Mouse (Mus musculus): ENCODE measurements around the gene Wbp2.
A peak's percentile ranks its signal among the peaks of the same experiment; 100 is the strongest.

The Wbp2 gene

DNA sequence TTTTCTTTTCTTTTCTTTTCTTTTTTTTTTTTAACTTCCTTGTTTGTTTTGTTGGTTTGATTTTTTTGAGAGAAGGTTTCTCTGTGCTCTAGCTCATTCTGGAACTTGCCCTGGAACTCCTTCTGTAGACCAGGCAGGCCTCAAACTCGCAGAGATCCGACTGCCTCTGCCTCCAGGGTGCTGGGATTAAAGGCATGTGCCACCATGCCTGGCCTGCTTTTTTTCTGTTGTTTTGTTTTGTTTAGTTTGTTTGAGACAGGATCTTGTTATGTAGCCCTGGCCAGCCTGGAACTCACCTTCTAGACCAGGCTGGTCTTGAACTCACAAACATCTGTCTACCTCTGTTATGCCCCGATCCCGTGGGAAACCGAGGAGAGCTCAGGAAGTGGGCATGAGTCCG lies 2.8 kb upstream of the Wbp2 start:
- no peak for DNase-seq (ENCODE audit: low read depth)

DNA sequence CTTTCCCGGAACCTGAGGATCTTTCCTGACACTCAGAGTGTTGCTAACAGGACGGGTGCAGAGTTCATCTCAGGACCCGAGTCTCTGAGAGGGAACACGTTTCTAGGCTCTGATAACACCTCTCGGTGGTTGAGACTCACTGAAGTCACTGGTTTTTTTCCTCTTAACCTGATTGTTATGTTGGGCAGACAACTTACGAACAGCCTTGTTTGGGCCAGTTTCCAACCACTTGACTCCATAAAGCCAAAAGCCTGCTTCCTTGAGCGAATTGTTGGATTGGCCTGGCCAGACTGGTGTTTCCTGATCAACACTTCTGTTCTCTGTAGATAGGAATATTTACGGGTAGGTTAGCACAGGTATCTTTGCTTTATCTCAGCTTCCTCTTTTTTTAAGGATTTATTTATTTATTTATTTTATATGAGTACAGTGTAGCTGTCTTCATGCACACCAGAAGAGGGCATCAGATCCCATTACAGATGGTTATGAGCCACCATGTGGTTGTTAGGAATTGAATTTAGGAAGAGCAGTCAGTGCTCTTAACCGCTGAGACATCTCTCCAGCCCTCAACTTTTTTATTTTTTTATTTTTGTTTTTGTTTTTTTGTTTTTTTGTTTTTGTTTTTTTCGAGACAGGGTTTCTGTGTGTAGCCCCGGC lies 2.1 kb upstream of the Wbp2 start:
- DNase-seq (ENCODE audit: low read depth) = no peak

- no peak for DNase-seq (ENCODE audit: low read depth)
Measured at GRCm38 (mm10) chr11:116088188-116088587, 1.4 kb upstream of the Wbp2 start.

DNA sequence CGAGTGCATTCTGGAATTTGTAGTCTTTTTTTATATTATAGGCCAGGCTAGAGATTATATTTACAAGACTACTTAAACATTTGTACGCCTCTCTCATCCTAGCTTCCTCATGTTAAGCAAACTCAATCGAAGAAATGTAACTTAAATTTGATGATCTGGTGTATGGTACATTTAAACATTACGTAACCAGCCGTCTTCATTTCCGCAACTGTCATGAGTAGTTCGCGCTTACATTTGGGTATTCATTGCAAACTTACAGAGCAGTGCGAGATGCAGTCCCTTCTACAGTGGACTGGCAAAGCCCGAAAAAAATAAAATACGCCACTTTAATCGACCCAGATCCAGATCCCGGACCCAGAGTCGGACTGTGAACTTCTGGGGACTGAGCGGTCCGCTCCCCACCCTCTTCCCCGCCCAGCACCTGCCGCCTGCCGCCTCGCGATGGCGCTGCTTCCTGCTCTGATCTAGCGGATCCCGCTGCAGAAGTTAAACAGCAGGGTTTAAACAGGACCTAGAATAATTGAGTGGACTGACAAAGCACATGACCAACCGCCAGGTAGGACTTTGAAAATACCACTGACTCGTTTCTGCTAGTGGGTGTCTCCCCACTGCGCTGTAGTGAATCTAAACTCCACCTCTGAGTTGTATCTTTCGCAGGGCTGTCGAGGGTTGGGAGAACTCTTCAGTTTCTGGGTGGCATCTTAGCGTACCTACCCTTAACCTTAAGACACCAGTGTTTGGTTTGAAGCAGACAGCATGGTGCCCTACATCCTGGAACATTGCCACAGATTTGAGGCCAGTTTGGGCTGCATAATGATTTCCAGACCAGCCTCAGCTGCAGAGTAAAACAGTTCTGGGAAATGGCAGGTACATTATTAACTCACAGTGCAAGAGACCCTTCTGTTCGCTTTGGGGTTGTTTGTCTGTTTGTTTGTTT lies 667 bp upstream of the Wbp2 start:
- DNase-seq (ENCODE audit: low read depth) = no peak

DNA sequence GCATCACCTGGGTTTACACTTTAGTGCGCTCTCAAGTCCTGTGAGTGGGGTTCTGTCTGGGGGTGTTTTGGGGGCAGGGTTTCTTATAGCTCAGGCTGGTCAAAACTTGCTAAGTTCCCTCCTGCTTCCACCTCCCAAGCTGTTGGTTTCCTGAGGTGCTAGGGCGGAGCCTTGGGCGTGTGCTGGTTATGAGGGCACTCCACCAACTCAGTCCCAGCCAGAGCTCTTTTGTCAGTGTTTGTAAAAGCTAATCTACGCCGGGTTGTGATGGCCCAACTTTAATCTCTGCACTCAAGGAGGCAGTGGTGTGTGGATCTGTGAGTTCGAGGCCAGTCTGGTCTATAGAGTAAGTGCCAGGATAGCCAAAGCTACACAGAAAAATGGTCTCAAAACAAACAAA lies 2.6 kb downstream of the Wbp2 start:
- DNase-seq (ENCODE audit: low read depth) = no peak

GRCm38 (mm10) chr11:116083096-116083672 lies 3.6 kb downstream of the Wbp2 start:
- DNase-seq (ENCODE audit: low read depth) = no peak

GRCm38 (mm10) chr11:116081081-116081480 lies 5.7 kb downstream of the Wbp2 start:
- no peak for DNase-seq (ENCODE audit: low read depth)

GRCm38 (mm10) chr11:116079511-116079910 lies 7.3 kb downstream of the Wbp2 start:
- DNase-seq (ENCODE audit: low read depth) = no peak

- no peak for DNase-seq (ENCODE audit: low read depth)
Measured at GRCm38 (mm10) chr11:116078676-116079320, 8.0 kb downstream of the Wbp2 start.

DNA sequence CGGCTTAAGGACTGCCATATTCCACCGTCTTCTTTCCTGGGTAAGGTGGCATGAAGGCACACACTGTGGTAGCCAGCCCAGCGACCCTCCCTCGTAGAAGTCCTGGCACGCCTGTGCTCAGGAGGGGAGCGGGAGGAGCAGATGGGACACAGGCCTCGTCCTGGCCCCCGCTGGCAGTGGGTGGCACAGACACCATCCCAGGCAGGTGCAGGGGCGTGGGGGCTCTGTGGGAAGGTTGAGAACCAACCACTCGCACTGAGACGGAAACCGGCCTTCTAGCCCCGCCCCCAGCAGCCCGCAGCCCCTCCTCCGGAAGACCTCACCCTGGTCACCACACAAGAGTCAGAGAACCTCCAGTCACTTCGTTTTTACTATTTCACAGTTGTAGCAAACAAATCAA lies 8.6 kb downstream of the Wbp2 start:
- no peak for DNase-seq (ENCODE audit: low read depth)

DNA sequence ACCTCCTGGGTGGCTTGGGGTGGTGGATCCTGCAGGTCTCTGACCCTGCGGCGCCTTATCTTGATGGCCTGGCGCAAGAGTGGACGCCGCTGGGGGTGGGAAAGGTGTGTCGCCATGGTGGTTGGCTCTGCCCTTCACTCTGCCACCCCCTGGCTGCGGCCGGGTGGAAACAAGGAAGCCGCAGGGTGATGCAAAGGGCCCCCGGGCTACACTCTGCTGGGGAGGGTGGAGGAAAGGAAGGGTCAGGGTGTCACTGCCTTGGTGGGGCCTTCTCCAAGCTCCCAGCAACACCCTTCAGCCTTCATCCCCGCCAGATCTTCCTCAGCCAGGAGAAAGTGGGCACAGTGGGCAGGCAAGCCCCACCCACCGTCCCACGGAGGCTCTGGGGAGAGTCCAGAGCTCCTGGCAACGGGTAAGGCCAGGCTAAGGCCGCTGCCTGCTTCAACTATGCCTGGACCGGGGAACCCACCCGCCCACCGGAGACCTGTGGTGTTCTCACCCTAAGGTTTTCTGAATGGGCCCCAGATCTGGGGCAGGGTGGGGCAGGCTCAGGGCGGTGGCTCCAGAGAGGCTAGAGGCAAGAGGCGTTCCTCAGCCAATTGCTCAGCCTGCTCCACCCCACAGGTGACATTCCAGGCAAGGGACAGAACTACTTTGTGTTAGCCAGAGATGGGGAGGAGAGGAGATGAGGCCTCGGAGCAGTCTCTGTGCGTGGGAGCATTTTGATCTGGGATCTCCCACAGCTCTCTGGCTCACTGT lies 9.2 kb downstream of the Wbp2 start, which contains the start of gene Unc13d:
Unc13d (minus strand) TSS at position 516 of the 759 bp plus-strand sequence.
- DNase-seq (ENCODE audit: low read depth) = no peak

DNA sequence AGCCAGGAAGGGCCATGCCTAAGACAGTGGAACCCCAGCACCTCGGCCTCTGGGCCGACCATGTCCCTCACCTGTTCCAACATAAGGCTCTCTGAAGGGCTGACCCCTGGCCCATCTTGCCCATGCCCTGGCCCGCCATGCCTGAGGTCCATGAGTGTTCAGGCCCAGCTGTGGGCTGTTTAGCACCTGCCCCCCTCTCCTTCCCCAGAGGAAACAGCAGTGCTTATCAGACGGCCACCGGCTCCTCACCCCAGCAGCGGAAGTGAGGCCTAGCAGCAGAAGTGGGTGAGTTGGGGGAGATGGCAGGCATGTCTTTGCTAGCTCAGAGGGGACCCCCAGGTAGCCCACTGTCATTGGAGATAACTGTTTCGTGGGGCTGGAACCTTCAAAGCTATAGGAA lies 10.0 kb downstream of the Wbp2 start:
- no peak for DNase-seq (ENCODE audit: low read depth)

- no peak for DNase-seq (ENCODE audit: low read depth)
Measured at GRCm38 (mm10) chr11:116076266-116076540, 10.6 kb downstream of the Wbp2 start.

GRCm38 (mm10) chr11:116075539-116076265 lies 11.1 kb downstream of the Wbp2 start:
- no peak for DNase-seq (ENCODE audit: low read depth)

DNA sequence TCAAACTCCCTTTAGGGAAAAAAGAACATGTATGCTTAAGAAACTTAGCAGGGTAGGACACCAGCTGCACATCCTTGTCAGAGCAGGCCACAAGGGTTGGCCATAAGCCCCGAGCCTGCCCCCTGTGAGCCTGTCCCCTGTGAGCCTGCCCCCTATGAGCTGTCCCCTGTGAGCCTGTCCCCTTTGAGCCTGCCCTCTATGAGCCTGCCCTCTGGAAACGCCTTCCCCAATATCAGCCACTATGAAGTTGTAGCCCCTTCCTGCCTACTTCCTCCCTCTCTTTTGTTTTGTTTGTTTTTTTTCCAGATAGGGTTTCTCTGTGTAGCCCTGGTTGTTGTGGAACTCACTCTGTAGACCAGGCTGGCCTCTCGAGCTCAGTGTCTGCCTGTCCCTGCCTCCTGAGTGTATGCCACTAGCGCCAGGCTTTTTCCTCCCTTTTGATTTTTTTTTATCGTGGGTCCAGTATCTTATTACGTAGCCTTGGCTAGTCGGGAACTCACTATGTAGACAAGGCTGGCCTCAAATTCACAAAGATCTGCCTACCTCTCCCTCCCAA lies 12.3 kb downstream of the Wbp2 start:
- DNase-seq (ENCODE audit: low read depth) = no peak

GRCm38 (mm10) chr11:116072608-116073007 lies 14.2 kb downstream of the Wbp2 start:
- DNase-seq (ENCODE audit: low read depth) = no peak

- peak; percentile 63 for DNase-seq (ENCODE audit: low read depth)
Measured at GRCm38 (mm10) chr11:116071510-116071909, 15.3 kb downstream of the Wbp2 start.

GRCm38 (mm10) chr11:116065345-116065744 lies 21.4 kb downstream of the Wbp2 start:
- DNase-seq (ENCODE audit: low read depth) = no peak

DNA sequence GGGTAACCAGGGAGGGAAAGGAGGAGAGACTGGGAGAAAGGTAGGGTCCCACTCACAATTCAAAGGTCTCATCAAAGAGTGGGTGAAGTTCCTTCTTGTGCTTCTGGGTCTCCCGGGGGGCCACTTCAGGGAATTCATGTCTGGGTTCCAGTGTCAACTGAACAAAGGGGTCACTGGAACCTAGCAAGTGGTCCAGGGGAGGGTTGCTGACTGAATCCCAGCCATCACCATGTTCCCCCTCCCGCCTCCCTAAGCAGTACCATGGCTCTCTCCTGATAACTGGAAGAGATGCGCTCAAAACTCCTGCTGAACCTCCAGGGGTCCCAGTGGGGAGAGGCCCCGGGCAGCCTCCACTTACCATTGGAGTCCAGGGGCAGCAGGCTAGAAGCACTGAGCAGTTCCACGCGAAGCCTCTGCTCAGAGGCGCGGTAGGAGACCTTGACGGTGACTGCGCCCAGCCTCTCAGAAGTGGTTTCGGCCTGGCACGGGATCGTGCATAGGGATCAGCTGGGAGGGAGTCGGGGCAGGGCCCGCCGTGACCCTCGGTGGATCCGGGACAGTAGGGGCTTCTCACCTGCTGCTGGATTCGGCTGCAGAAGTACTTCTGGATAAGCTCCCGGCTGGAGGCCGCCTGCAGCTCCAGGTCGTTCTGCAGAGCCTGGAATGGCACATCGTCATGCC lies 22.5 kb downstream of the Wbp2 start:
- no peak for DNase-seq (ENCODE audit: low read depth)

DNA sequence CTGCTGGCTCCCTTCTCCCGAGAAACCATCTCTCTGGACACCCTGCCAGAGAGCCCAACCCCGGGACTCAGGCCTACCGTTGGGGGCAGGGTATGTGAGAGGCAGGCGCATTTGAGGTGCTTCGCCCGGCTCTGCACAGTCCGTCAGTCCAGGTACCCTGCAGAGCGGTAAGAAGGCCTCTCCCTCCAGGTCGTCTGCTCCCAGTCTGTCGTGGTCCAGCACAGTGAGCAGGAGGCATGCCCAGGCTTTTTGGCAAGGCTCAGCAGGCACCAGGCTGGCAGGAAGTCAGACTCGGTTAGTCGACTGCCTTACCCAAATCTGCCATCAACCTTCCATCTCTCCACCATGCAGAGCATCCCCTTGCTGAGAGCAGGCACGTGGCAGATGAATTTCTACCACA lies 23.2 kb downstream of the Wbp2 start:
- DNase-seq (ENCODE audit: low read depth) = no peak

Measured in c-Kit-positive CD71-negative TER-119-negative erythroid progenitor cells, embryonic 14.5 days (primary cell).